Mouse (Mus musculus): ENCODE results near the gene Cacna1c.

- TF ChIP-seq CTCF (IDR thresholded peaks at IDR 0.05), result peak; percentile 97
- no peak for TF ChIP-seq EP300 (IDR thresholded peaks at IDR 0.05)
Observed at GRCm38 (mm10) chr6:118922328-118923211, 273.6 kb downstream of the Cacna1c start.

All from lung, postnatal 0 days (tissue).